ENCODE assay signal across 10 mouse cellular contexts in the genomic region with DNA sequence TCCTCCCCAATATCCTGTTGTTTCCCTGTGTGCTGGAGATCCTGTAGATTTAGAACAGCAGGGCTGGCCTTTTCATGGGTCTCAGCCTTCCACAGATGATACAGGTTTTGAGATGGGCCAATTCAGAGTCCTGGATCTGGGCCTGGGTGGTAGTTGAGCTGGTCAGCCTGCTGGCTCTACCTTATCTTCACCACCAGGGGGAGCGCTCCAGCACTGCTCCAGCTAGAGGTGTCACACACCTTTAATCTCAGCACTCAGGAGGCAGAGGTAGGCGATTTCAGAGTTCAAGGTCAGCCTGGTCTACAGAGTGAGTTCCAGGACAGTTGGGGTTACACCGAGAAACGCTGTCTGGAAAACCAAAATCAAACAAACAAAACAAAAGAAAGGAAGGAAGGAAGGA.
DNase-seq lines count a peak whose midpoint lies in the region; ATAC-seq and TF ChIP-seq lines count a peak whose summit lies in the region.
"Had no signal": no experiment of that assay in that cellular context is flagged by ENCODE, and none has a peak within 500 bp of the region (broad histone marks: within the 10 kb centered on the region; RNA-seq: fewer than 3 reads in every experiment).

No protein-coding gene starts in this region.

- no peaks in the 10 kb centered on the region for H3K36me3 ChIP-seq in intestine, postnatal 0 days (ENCODE audit: control insufficient read depth, insufficient read depth)
- H3K36me3 ChIP-seq in intestine, embryonic 15.5 days, result no peaks in the 10 kb centered on the region
- no peaks in the 10 kb centered on the region for H3K36me3 ChIP-seq in embryonic facial prominence, embryonic 11.5 days (replicated peaks; ENCODE audit: control insufficient read depth, insufficient read depth, low read depth, low read length)

- no peak overlapping the region for H3K9ac ChIP-seq in intestine, postnatal 0 days (ENCODE audit: low read depth, low read length)
- H3K9ac ChIP-seq in intestine, embryonic 15.5 days, result no peak overlapping the region
- no peak overlapping the region for H3K9ac ChIP-seq in embryonic facial prominence, embryonic 11.5 days (replicated peaks; ENCODE audit: low read length)
- H3K9ac ChIP-seq: embryonic facial prominence, embryonic 13.5 days; limb, embryonic 13.5 days had no signal

- WGBS in intestine, postnatal 0 days, result 36% methylated on average over 4 of the region's 4 CpGs
- 48% methylated on average over 4 of the region's 4 CpGs for WGBS in intestine, embryonic 15.5 days
- WGBS in embryonic facial prominence, embryonic 11.5 days, result 43% methylated on average over 4 of the region's 4 CpGs

- H3K4me1 ChIP-seq in intestine, postnatal 0 days (replicated peaks; ENCODE audit: control insufficient read depth, insufficient read depth, low read length), result no peaks in the 10 kb centered on the region
- 0 out of 2 replicates have a peak, but pooled peaks cover 4% of the 10 kb centered on the region for H3K4me1 ChIP-seq in intestine, embryonic 15.5 days (replicated peaks)
- H3K4me1 ChIP-seq in embryonic facial prominence, embryonic 11.5 days (ENCODE audit: control insufficient read depth, insufficient read depth, low read length), result no peaks in the 10 kb centered on the region; the same call in 1 of the 2 replicates
- H3K4me1 ChIP-seq: embryonic facial prominence, embryonic 13.5 days had no signal

- DNase-seq in CD4-positive, CD25-positive, alpha-beta regulatory T cell, adult 2 months (ENCODE audit: low read depth, low spot score), result peak; percentile 82
- DNase-seq in adrenal gland, adult 8-10 months, result peak; percentile 24
- DNase-seq in embryonic facial prominence, embryonic 11.5 days (ENCODE audit: low spot score), result peak; percentile 52
- peak; percentile 73 to 75 for DNase-seq in kidney, postnatal 25 days
- peak; percentile 41 for DNase-seq in mesoderm, embryonic 11.5 days (ENCODE audit: low read depth, low spot score)
- peak; percentile 69 for DNase-seq in thymus, postnatal 0 days (ENCODE audit: low spot score)

- peak; percentile 89 for TF ChIP-seq CTCF in intestine, postnatal 0 days (IDR thresholded peaks at IDR 0.05; ENCODE audit: low read depth)

- no peaks in the 10 kb centered on the region for H3K9me3 ChIP-seq in intestine, postnatal 0 days (ENCODE audit: control insufficient read depth)
- H3K9me3 ChIP-seq in intestine, embryonic 15.5 days, result no peaks in the 10 kb centered on the region
- H3K9me3 ChIP-seq in embryonic facial prominence, embryonic 11.5 days (replicated peaks; ENCODE audit: control insufficient read depth, low read length), result no peaks in the 10 kb centered on the region
- H3K9me3 ChIP-seq: embryonic facial prominence, embryonic 13.5 days; limb, embryonic 13.5 days had no signal

- H3K27me3 ChIP-seq in intestine, postnatal 0 days (replicated peaks; ENCODE audit: control insufficient read depth, insufficient read depth, low read length), result no peaks in the 10 kb centered on the region
- no peaks in the 10 kb centered on the region for H3K27me3 ChIP-seq in intestine, embryonic 15.5 days (replicated peaks)
- no peaks in the 10 kb centered on the region for H3K27me3 ChIP-seq in embryonic facial prominence, embryonic 11.5 days (ENCODE audit: control insufficient read depth, insufficient read depth, low read length)
- H3K27me3 ChIP-seq: embryonic facial prominence, embryonic 13.5 days; limb, embryonic 13.5 days had no signal

- H3K27ac ChIP-seq in intestine, postnatal 0 days (ENCODE audit: low read depth, low read length), result no peak overlapping the region
- H3K27ac ChIP-seq in intestine, embryonic 15.5 days, result no peak overlapping the region
- H3K27ac ChIP-seq in embryonic facial prominence, embryonic 11.5 days (replicated peaks; ENCODE audit: low read depth, low read length), result no peak overlapping the region
- H3K27ac ChIP-seq: embryonic facial prominence, embryonic 13.5 days; limb, embryonic 13.5 days had no signal

- ATAC-seq in intestine, postnatal 0 days, result no peak
- no peak; the same call in 1 of the 2 replicates for ATAC-seq in intestine, embryonic 15.5 days
- no peak for ATAC-seq in embryonic facial prominence, embryonic 11.5 days (replicated peaks; ENCODE audit: insufficient number of reproducible peaks, low FRiP score, low TSS enrichment, low read depth)

- no peak overlapping the region for H3K4me3 ChIP-seq in intestine, postnatal 0 days (ENCODE audit: low read depth, low read length)
- H3K4me3 ChIP-seq in intestine, embryonic 15.5 days (replicated peaks), result no peak overlapping the region
- no peak overlapping the region for H3K4me3 ChIP-seq in embryonic facial prominence, embryonic 11.5 days (ENCODE audit: low read depth, low read length)
- H3K4me3 ChIP-seq: embryonic facial prominence, embryonic 13.5 days; limb, embryonic 13.5 days had no signal

- no peak overlapping the region for H3K4me2 ChIP-seq in intestine, postnatal 0 days (replicated peaks; ENCODE audit: low read depth)
- H3K4me2 ChIP-seq in intestine, embryonic 15.5 days (replicated peaks), result no peak overlapping the region
- no peak overlapping the region for H3K4me2 ChIP-seq in embryonic facial prominence, embryonic 11.5 days (ENCODE audit: low read depth, low read length)
- H3K4me2 ChIP-seq: embryonic facial prominence, embryonic 13.5 days; limb, embryonic 13.5 days had no signal

Comparison
In these comparisons a context has a peak if more than half of its experiments do, and no peak if none do; other contexts are left out.
1. DNase-seq: peak in every context shown above with its lines; median percentile 82 in CD4-positive, CD25-positive, alpha-beta regulatory T cell, adult 2 months; 74 in kidney, postnatal 25 days; 69 in thymus, postnatal 0 days; 52 in embryonic facial prominence, embryonic 11.5 days; 41 in mesoderm, embryonic 11.5 days; 24 in adrenal gland, adult 8-10 months.